Mouse (Mus musculus) heart, postnatal 0 days (tissue): ENCODE results near the gene Arnt. TPM values are rescaled to one million over a fixed set of nuclear protein-coding genes. Genes with fewer than 3 reads are reported as not detected.

ENCODE experiments used
- ATAC-seq: fragments of 200-750 bp; cut with Nextera tagmentation; 2 replicates; pipeline ENCODE4 v1.8.0; 2017; ENCODE audit warnings: low read depth, moderate number of reproducible peaks, moderate library complexity; ENCODE audit not compliant: insufficient read depth
- DNase-seq: peaks from one replicate; pipeline ENCODE4 v3.0.0-alpha.2; 2016; ENCODE audit warnings: low spot score
- H3K27ac ChIP-seq: fragments of 300-500 bp; sonication (generic); 2 replicates; pipeline ENCODE4 v1.5.1; 2014; ENCODE audit warnings: low read depth, mild to moderate bottlenecking
- H3K27me3 ChIP-seq: fragments of 300-500 bp; sonication (generic); 2 replicates; pipeline ENCODE4 v1.6.1; 2014; ENCODE audit warnings: low read length, mixed read lengths; ENCODE audit not compliant: control insufficient read depth, insufficient read depth
- H3K36me3 ChIP-seq: fragments of 300-500 bp; sonication (generic); replicated peaks from 2 replicates; pipeline ENCODE4 v1.6.1; 2014; ENCODE audit warnings: low read length, mixed read lengths; ENCODE audit not compliant: control insufficient read depth, insufficient read depth
- H3K4me1 ChIP-seq: fragments of 300-500 bp; sonication (generic); 2 replicates; pipeline ENCODE4 v1.6.1; 2014; ENCODE audit warnings: antibody characterized with exemption; ENCODE audit not compliant: control insufficient read depth, insufficient read depth
- H3K4me2 ChIP-seq: fragments of 300-500 bp; sonication (generic); 2 replicates; pipeline ENCODE4 v1.6.1; 2014; ENCODE audit warnings: low read depth, mild to moderate bottlenecking, low read length, moderate library complexity
- H3K4me3 ChIP-seq: fragments of 300-500 bp; sonication (generic); 2 replicates; pipeline ENCODE4 v1.5.1; 2014; ENCODE audit warnings: low read depth, low read length
- H3K9ac ChIP-seq: fragments of 300-500 bp; sonication (generic); replicated peaks from 2 replicates; pipeline ENCODE4 v1.6.1; 2014; ENCODE audit warnings: low read depth, low read length, mixed read lengths
- H3K9me3 ChIP-seq: fragments of 300-500 bp; sonication (generic); replicated peaks from 2 replicates; pipeline ENCODE4 v1.6.1; 2016; ENCODE audit warnings: low read length; ENCODE audit not compliant: control insufficient read depth
- CTCF ChIP-seq: IDR thresholded peaks from 2 replicates; pipeline ENCODE4 v1.5.1; 2016; ENCODE audit warnings: antibody characterized with exemption, control low read depth, low read depth
- EP300 ChIP-seq: IDR thresholded peaks from 2 replicates; pipeline ENCODE4 v1.6.1; 2016; ENCODE audit warnings: antibody characterized with exemption, low read depth
- WGBS: fragments of 180-500 bp; shearing (Covaris S2); extraction: QIAGEN DNeasy Blood & Tissue Kit; methylation state at CpG from one replicate; pipeline ENCODE4 v1.1.7; 2014; 5-methylcytosine and 5-hydroxymethylcytosine counted together
- polyA plus RNA-seq: library from polyadenylated mRNA; unstranded; fragments of >200 nt; fragmentation: Nextera tagmentation; extraction: Ambion mirVana; gene quantifications from 2 replicates; pipeline ENCODE4 v1.2.1, GENCODE M21; 2015
- total RNA-seq: library from RNA; depleted of rRNA; stranded (reverse); fragments of >200 nt; gene quantifications from 2 replicates; pipeline ENCODE4 v1.2.3, GENCODE M21; 2014; ENCODE audit warnings: low replicate concordance

Arnt gene
- total and polyA plus RNA-seq, 2 experiments from 2014 or later, result 22.4 to 23.0 TPM

GRCm38 (mm10) chr3:95442406-95443117 lies 8.4 kb downstream of the Arnt start:
- Histone ChIP-seq H3K4me1 (peaks cover 14% of the 10 kb centered on the region; the same call in 1 of the 2 replicates), H3K36me3 (peaks cover 9% of the 10 kb centered on the region), H3K4me2 (no peak overlapping the region), H3K27ac (peak overlapping the region; percentile 25; the same call in 1 of the 2 replicates), H3K27me3 (no peaks in the 10 kb centered on the region), H3K9me3 (no peaks in the 10 kb centered on the region), H3K4me3 (no peak overlapping the region), H3K9ac (no peak overlapping the region)
- TF ChIP-seq CTCF (no peak), EP300 (no peak)
- DNase-seq, result no peak
- ATAC-seq, result no peak
- 78% methylated on average over 5 of the region's 5 CpGs for WGBS

GRCm38 (mm10) chr3:95445311-95445710 lies 11.1 kb downstream of the Arnt start:
- H3K9me3 ChIP-seq, result no peaks in the 10 kb centered on the region
- 52% methylated on average over 4 of the region's 4 CpGs for WGBS

GRCm38 (mm10) chr3:95450408-95450807 lies 16.2 kb downstream of the Arnt start:
- Histone ChIP-seq H3K4me3 (no peak overlapping the region), H3K9ac (no peak overlapping the region), H3K9me3 (no peaks in the 10 kb centered on the region), H3K4me2 (no peak overlapping the region), H3K27me3 (no peaks in the 10 kb centered on the region), H3K4me1 (peaks cover 2% of the 10 kb centered on the region; the same call in 1 of the 2 replicates), H3K36me3 (peaks cover 56% of the 10 kb centered on the region), H3K27ac (no peak overlapping the region)
- TF ChIP-seq CTCF, result peak; percentile 84
- TF ChIP-seq EP300, result no peak
- DNase-seq (peak; percentile 64), ATAC-seq (peak; percentile 70)
- WGBS, result 38% methylated on average over 1 of the region's 1 CpGs

More at GRCm38 (mm10) chr3:95445311-95445710, 11.1 kb downstream of the Arnt start:
- Histone ChIP-seq H3K4me1 (peaks cover 10% of the 10 kb centered on the region; the same call in 1 of the 2 replicates), H3K4me3 (no peak overlapping the region), H3K27ac (no peak overlapping the region), H3K4me2 (no peak overlapping the region), H3K27me3 (no peaks in the 10 kb centered on the region), H3K36me3 (peaks cover 15% of the 10 kb centered on the region), H3K9ac (no peak overlapping the region)
- ATAC-seq (no peak), DNase-seq (no peak)
- TF ChIP-seq CTCF, result no peak
- TF ChIP-seq EP300, result no peak

GRCm38 (mm10) chr3:95450915-95451314 lies 16.7 kb downstream of the Arnt start:
- H3K27ac ChIP-seq, result no peak overlapping the region
- TF ChIP-seq EP300 (no peak), CTCF (no peak)
- H3K9ac ChIP-seq, result no peak overlapping the region
- H3K4me2 ChIP-seq, result no peak overlapping the region
- no peaks in the 10 kb centered on the region for H3K9me3 ChIP-seq
- no peaks in the 10 kb centered on the region for H3K4me1 ChIP-seq
- H3K36me3 ChIP-seq, result peaks cover 56% of the 10 kb centered on the region
- DNase-seq (no peak), ATAC-seq (no peak)
- H3K4me3 ChIP-seq, result no peak overlapping the region
- H3K27me3 ChIP-seq, result no peaks in the 10 kb centered on the region
- 81% methylated on average over 3 of the region's 3 CpGs for WGBS

- ATAC-seq, result no peak
- Histone ChIP-seq H3K4me3 (no peak overlapping the region), H3K9ac (no peak overlapping the region), H3K27ac (no peak overlapping the region), H3K36me3 (peaks cover 58% of the 10 kb centered on the region), H3K4me2 (no peak overlapping the region), H3K9me3 (no peaks in the 10 kb centered on the region), H3K4me1 (no peaks in the 10 kb centered on the region), H3K27me3 (no peaks in the 10 kb centered on the region)
- TF ChIP-seq EP300, result no peak
- no peak for TF ChIP-seq CTCF
- DNase-seq, result no peak
- 93% methylated on average over 5 of the region's 5 CpGs for WGBS
These were observed 22.2 kb downstream of the Arnt start for GRCm38 (mm10) chr3:95456367-95456766.

GRCm38 (mm10) chr3:95457758-95458157 lies 23.6 kb downstream of the Arnt start:
- ATAC-seq (peak; percentile 58), DNase-seq (peak; percentile 7)
- no peak overlapping the region for H3K9ac ChIP-seq
- H3K4me2 ChIP-seq, result no peak overlapping the region
- no peaks in the 10 kb centered on the region for H3K9me3 ChIP-seq
- no peaks in the 10 kb centered on the region for H3K4me1 ChIP-seq
- TF ChIP-seq CTCF (no peak), EP300 (peak; percentile 56; the same call in 1 of the 2 replicates)
- H3K27me3 ChIP-seq, result no peaks in the 10 kb centered on the region
- H3K4me3 ChIP-seq, result no peak overlapping the region
- peak overlapping the region; percentile 11 for H3K27ac ChIP-seq
- H3K36me3 ChIP-seq, result peaks cover 59% of the 10 kb centered on the region
- WGBS, result 52% methylated on average over 3 of the region's 3 CpGs
